Mouse (Mus musculus) myocyte (in vitro differentiated cells): ENCODE measurements at regions not wholly inside any gene's neighbourhood (a gene's known extent, or its start where the extent isn't known, plus 50 kb on each side); places are given as distances from the start of the nearest gene placed in this dataset.
"Not testable (repeated sequence)": the region's sequence is repeated elsewhere in the genome, so short reads cannot be mapped to it uniquely, and the experiment has no call there.

Source experiments
- CEBPB ChIP-seq: IDR thresholded peaks from 2 replicates; pipeline ENCODE4 v1.6.1; 2011; ENCODE audit warnings: mild to moderate bottlenecking, moderate library complexity; ENCODE audit not compliant: poor library complexity, insufficient read depth, severe bottlenecking
- E2F4 ChIP-seq: IDR thresholded peaks from one replicate; pipeline ENCODE4 v1.6.1; 2011; ENCODE audit warnings: mild to moderate bottlenecking, control low read depth, moderate library complexity; ENCODE audit not compliant: insufficient read depth
- MAX ChIP-seq: IDR thresholded peaks from one replicate; pipeline ENCODE4 v1.6.1; 2011; ENCODE audit warnings: low read depth, mild to moderate bottlenecking, control low read depth
- MYOD1 ChIP-seq, 3 experiments: IDR thresholded peaks; one replicate each; pipeline ENCODE4 v1.6.1; 2011; ENCODE audit warnings: control low read depth in 2 of 3, low read depth in 2 of 3, mild to moderate bottlenecking in 2 of 3, moderate library complexity in 1 of 3; ENCODE audit not compliant: insufficient read length in 2 of 3, control insufficient read depth in 1 of 3
- MYOG ChIP-seq, 3 experiments: IDR thresholded peaks; one replicate each; pipeline ENCODE4 v1.6.1; 2011; ENCODE audit warnings: control low read depth in 2 of 3, low read depth in 2 of 3, mild to moderate bottlenecking in 2 of 3; ENCODE audit not compliant: insufficient read length in 2 of 3, control insufficient read depth in 1 of 3, insufficient read depth in 1 of 3
- POLR2A ChIP-seq: IDR thresholded peaks from one replicate; pipeline ENCODE4 v1.6.1; 2011; ENCODE audit warnings: low read depth, mild to moderate bottlenecking, control low read depth, moderate library complexity; ENCODE audit not compliant: insufficient read length
- POLR2AphosphoS2 ChIP-seq: IDR thresholded peaks from one replicate; pipeline ENCODE4 v1.6.1; 2011; ENCODE audit warnings: low read depth, control low read depth; ENCODE audit not compliant: insufficient read length
- SRF ChIP-seq: IDR thresholded peaks from one replicate; pipeline ENCODE4 v1.6.1; 2011; ENCODE audit warnings: low read depth; ENCODE audit not compliant: control insufficient read depth, insufficient read length
- TCF12 ChIP-seq: IDR thresholded peaks from one replicate; pipeline ENCODE4 v1.6.1; 2011; ENCODE audit warnings: mild to moderate bottlenecking, control low read depth; ENCODE audit not compliant: poor library complexity, insufficient read depth, severe bottlenecking
- TCF3 ChIP-seq: IDR thresholded peaks from one replicate; pipeline ENCODE4 v1.6.1; 2011; ENCODE audit warnings: low read depth, control low read depth; ENCODE audit not compliant: insufficient read length
- USF1 ChIP-seq: IDR thresholded peaks from one replicate; pipeline ENCODE4 v1.6.1; 2011; ENCODE audit warnings: low read depth, mild to moderate bottlenecking, control low read depth, moderate library complexity

DNA sequence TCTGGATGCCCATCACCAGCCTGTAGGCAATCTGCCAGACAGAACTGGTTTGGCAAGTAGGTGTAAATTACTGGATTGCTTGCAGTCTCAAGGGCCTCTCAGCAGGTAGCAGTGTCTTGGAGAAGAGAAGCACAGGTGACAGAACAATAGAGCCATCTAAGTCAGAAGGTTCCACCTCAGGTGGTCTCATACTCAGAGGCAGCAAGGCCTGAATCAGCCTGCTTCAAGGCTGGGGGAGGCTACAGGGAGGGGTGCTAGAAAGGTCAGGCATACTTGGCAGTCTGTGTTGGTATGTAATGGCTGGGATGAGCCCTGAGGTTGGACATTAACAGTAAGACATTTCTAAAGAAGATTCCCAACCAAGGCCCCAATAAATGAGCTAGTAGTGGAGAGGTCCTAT is 814.3 kb downstream of the Dad1 start:
- TF ChIP-seq POLR2A; POLR2AphosphoS2; USF1; SRF; MYOD1 (IDR thresholded peaks at IDR 0.05; ENCODE audit: control insufficient read depth in 1 of 3, insufficient read length in 2 of 3, low read depth in 2 of 3); E2F4; MAX; CEBPB; TCF12; TCF3; MYOG (IDR thresholded peaks at IDR 0.05; ENCODE audit: control insufficient read depth in 1 of 3, insufficient read depth in 1 of 3, insufficient read length in 2 of 3, low read depth in 2 of 3): not testable (repeated sequence)
